Mouse (Mus musculus) ES-E14 (cell line): Measurements from ENCODE around the gene Gadd45b.

ENCODE experiments used
- CHD2 ChIP-seq: IDR thresholded peaks from 2 replicates; pipeline ENCODE4 v1.6.1; 2014; ENCODE audit warnings: mild to moderate bottlenecking, low read depth, low read length, inconsistent platforms
- HCFC1 ChIP-seq: IDR thresholded peaks from 2 replicates; pipeline ENCODE4 v1.6.1; 2012; ENCODE audit warnings: low read length, inconsistent platforms, borderline replicate concordance; ENCODE audit not compliant: insufficient read depth
- ZC3H11A ChIP-seq: IDR thresholded peaks from 2 replicates; pipeline ENCODE4 v1.6.1; 2012; ENCODE audit warnings: low read depth, mild to moderate bottlenecking, inconsistent platforms, low read length, borderline replicate concordance
- ZNF384 ChIP-seq: IDR thresholded peaks from 2 replicates; pipeline ENCODE4 v1.6.1; 2012; ENCODE audit warnings: low read depth, low read length, inconsistent platforms

DNA sequence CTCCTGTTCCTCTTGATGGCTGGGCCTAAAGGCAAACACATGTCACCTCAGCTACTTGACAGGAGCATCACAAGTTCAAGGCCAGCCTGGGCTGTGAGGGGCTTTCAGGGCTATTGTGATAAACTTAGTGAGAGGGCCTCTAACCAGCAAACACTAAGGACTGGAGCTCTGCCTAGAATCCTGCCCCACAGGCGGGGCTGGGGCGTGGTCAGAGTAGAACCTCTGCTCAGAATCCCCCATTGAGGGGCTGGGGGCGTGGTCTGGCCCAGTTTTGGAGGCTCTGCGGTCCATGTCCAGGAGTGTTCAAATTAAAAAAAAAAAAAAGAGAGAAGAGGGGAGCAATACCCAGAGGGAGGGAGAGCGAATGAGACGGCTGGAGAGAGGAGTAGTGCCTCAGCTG lies 34.2 kb upstream of the Gadd45b start:
- no peak for TF ChIP-seq ZC3H11A
- TF ChIP-seq CHD2 = no peak
- no peak for TF ChIP-seq ZNF384
- no peak for TF ChIP-seq HCFC1
